Mouse (Mus musculus) heart, embryonic 15.5 days (tissue): Measurements from ENCODE around the gene C1galt1. TPM values are rescaled to one million over a fixed set of nuclear protein-coding genes. Genes with fewer than 3 reads are reported as not detected.

ENCODE experiments used
- ATAC-seq: fragments of 200-750 bp; cut with Nextera tagmentation; replicated peaks from 2 replicates; pipeline ENCODE4 v1.8.0; 2017; ENCODE audit warnings: low read depth, moderate TSS enrichment; ENCODE audit not compliant: insufficient number of reproducible peaks, insufficient read depth, low FRiP score
- H3K27ac ChIP-seq: fragments of 300-500 bp; sonication (generic); 2 replicates; pipeline ENCODE4 v1.5.1; 2015; ENCODE audit warnings: mild to moderate bottlenecking, inconsistent platforms
- H3K27me3 ChIP-seq: fragments of 300-500 bp; sonication (generic); 2 replicates; pipeline ENCODE4 v1.6.1; 2015; ENCODE audit warnings: inconsistent platforms
- H3K36me3 ChIP-seq: fragments of 300-500 bp; sonication (generic); 2 replicates; pipeline ENCODE4 v1.6.1; 2015; ENCODE audit warnings: mild to moderate bottlenecking, inconsistent platforms
- H3K4me1 ChIP-seq: fragments of 300-500 bp; sonication (generic); replicated peaks from 2 replicates; pipeline ENCODE4 v1.6.1; 2015; ENCODE audit warnings: inconsistent platforms
- H3K4me2 ChIP-seq: fragments of 300-500 bp; sonication (generic); 2 replicates; pipeline ENCODE4 v1.6.1; 2015; ENCODE audit warnings: inconsistent platforms, mild to moderate bottlenecking, moderate library complexity
- H3K4me3 ChIP-seq: fragments of 300-500 bp; sonication (generic); 2 replicates; pipeline ENCODE4 v1.5.1; 2015; ENCODE audit warnings: mild to moderate bottlenecking, inconsistent platforms
- H3K9ac ChIP-seq: fragments of 300-500 bp; sonication (generic); 2 replicates; pipeline ENCODE4 v1.6.1; 2015; ENCODE audit warnings: mild to moderate bottlenecking, inconsistent platforms
- H3K9me3 ChIP-seq: fragments of 300-500 bp; sonication (generic); replicated peaks from 2 replicates; pipeline ENCODE4 v1.6.1; 2016; ENCODE audit warnings: inconsistent platforms
- WGBS: fragments of 180-500 bp; shearing (Covaris S2); methylation state at CpG from one replicate; pipeline ENCODE4 v1.1.7; 2015; ENCODE audit warnings: mixed read lengths; 5-methylcytosine and 5-hydroxymethylcytosine counted together
- polyA plus RNA-seq: library from polyadenylated mRNA; unstranded; fragments of >200 nt; fragmentation: Nextera tagmentation; extraction: Ambion mirVana; gene quantifications from 2 replicates; pipeline ENCODE4 v1.2.1, GENCODE M21; 2015

C1galt1 gene
- 3.0 and 3.1 TPM in 2 replicates for polyA plus RNA-seq

DNA sequence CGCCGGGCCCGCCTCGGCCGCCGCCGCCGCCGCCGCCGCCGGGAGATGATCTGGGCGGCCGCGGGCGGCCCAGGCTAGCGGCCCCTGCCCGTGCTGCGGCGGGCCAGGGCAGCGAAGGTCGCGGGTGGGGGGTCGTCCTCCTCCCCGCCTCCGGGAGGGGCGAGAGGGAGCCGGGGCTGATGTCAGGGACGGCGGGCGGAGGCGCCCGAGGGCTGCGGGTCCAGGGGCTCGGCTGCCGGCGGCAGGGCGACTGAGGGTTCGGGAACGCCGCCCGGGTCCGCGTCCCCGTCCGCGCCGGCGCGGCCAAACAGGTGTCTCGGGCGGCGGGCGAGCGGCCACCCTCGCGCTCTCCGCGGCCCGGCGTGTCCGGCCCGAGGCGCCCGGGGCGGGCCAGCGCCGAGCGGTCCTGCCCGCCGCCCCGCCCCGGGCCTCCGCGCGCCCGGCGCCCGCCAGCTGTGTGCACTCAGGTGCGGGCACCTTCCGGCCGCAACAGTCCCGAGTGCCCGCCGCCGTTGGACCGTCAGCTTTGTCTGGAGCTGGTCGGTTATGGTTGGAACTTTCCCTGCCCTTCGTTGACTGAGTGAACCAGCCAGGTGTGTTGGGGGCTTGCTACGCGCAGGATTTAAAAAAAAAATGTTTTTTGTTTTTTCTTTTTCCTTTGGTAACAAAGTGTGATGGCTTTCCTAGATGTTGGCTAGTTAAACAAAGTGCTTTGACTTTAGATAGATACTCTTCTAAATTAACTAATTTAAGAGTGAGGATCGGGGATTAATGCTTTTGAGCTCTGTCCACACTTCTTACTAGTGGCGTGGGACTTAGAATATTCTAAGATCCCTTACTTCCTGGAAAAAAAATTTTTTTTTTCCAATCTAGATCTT, at the start of gene C1galt1:
Gene C1galt1, plus strand, starts transcription at position 41 of the 878 bp plus-strand sequence.
- Histone ChIP-seq H3K27ac (peak within 1 kb of the TSS; percentile 96), H3K36me3 (no peaks in the 10 kb centered on the region), H3K4me2 (peak within 1 kb of the TSS; percentile 65), H3K4me3 (peak within 1 kb of the TSS; percentile 78), H3K4me1 (peaks cover 21% of the 10 kb centered on the region), H3K9ac (peak within 1 kb of the TSS; percentile 93), H3K9me3 (no peaks in the 10 kb centered on the region), H3K27me3 (no peaks in the 10 kb centered on the region)
- peak; percentile 79 for ATAC-seq
- WGBS: under 1% methylated on average over 48 of the region's 93 CpGs

- H3K4me1 ChIP-seq: no peaks in the 10 kb centered on the region
- 64% methylated on average over 6 of the region's 6 CpGs for WGBS
- no peaks in the 10 kb centered on the region for H3K36me3 ChIP-seq
- H3K9ac ChIP-seq: no peak overlapping the region
- no peaks in the 10 kb centered on the region for H3K9me3 ChIP-seq
- ATAC-seq: no peak
- no peak overlapping the region for H3K27ac ChIP-seq
- H3K27me3 ChIP-seq: no peaks in the 10 kb centered on the region
- no peak overlapping the region for H3K4me2 ChIP-seq
- no peak overlapping the region for H3K4me3 ChIP-seq
These were observed 44.7 kb upstream of the C1galt1 start for GRCm38 (mm10) chr6:7799969-7800368.

GRCm38 (mm10) chr6:7803765-7804542, 40.7 kb upstream of the C1galt1 start:
- 0 out of 2 replicates have a peak, but pooled peaks have one; percentile 39 for ATAC-seq
- 62% methylated on average over 9 of the region's 9 CpGs for WGBS
- H3K36me3 ChIP-seq: no peaks in the 10 kb centered on the region
- no peak overlapping the region for H3K4me3 ChIP-seq
- no peaks in the 10 kb centered on the region for H3K27me3 ChIP-seq
- H3K27ac ChIP-seq: no peak overlapping the region
- H3K9me3 ChIP-seq: no peaks in the 10 kb centered on the region
- no peaks in the 10 kb centered on the region for H3K4me1 ChIP-seq
- no peak overlapping the region for H3K9ac ChIP-seq
- no peak overlapping the region for H3K4me2 ChIP-seq

DNA sequence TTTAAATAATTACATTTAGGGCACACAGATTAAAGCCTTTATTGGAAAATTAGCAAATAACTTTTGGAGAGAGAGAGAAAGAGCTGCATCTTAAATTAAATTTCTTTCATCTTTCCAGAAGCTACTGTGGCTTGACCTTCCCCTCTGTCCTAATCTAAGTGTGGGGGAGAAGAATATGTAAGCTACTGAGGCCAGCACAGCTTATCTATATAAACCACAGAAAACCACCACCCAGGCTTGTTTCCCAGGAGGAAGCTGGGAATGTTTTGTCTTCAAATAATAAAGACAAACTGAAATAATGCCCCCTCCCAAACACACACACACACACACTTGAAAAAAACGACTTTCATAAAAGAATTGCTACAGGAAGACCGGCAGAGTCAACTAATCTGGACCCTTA, 30.5 kb upstream of the C1galt1 start:
- no peak for ATAC-seq
- H3K9me3 ChIP-seq: no peaks in the 10 kb centered on the region
- H3K27me3 ChIP-seq: no peaks in the 10 kb centered on the region
- no peak overlapping the region for H3K4me2 ChIP-seq
- H3K9ac ChIP-seq: no peak overlapping the region
- no peak overlapping the region for H3K4me3 ChIP-seq
- 26% methylated on average over 2 of the region's 2 CpGs for WGBS
- 0 out of 2 replicates have a peak, but pooled peaks cover 2% of the 10 kb centered on the region for H3K4me1 ChIP-seq
- H3K27ac ChIP-seq: no peak overlapping the region
- H3K36me3 ChIP-seq: no peaks in the 10 kb centered on the region

DNA sequence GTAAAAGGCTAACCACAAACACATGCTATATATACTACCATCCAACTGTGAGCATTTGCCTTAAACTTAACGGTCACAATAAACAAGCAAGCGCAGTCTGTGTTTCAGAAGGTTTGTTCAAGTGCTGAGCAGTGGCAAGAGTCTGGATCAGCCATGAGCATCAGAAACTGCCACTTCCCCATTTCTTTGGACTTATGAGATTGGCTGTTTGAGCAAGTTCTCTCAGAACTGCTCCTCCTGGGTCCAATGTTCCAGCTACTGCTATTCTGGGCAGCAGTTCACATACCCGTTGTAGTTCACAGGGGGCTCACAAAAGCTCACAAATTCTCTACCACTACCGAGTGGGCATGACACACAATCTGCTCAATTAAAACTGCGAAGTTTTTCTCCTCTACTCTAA, 28.4 kb upstream of the C1galt1 start:
- 84% methylated on average over 5 of the region's 5 CpGs for whole genome bisulfite sequencing
- H3K36me3 ChIP-seq: no peaks in the 10 kb centered on the region
- no peak overlapping the region for H3K27ac ChIP-seq
- no peak overlapping the region for H3K9ac ChIP-seq
- no peak overlapping the region for H3K4me2 ChIP-seq
- no peaks in the 10 kb centered on the region for H3K4me1 ChIP-seq
- H3K27me3 ChIP-seq: no peaks in the 10 kb centered on the region
- ATAC-seq: no peak
- H3K9me3 ChIP-seq: no peaks in the 10 kb centered on the region
- no peak overlapping the region for H3K4me3 ChIP-seq

DNA sequence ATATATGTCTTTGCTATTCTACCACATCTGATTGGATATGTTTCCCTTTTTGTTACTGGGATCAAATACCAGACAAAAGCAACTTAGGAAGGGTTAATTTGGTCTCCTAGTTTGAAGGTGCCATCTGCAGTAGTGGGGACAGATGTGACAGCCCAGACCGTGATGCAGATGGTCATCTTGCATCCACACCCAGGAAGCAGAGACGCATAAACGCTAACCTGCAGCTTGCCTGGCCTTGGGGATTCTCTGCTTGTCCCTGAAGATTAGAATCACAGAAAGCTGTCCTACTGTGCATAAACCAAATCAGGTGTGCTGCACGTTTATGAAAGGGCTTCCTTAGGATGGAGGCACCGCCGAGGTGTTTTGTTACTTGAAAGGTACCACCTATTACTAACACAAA, 22.0 kb upstream of the C1galt1 start:
- no peaks in the 10 kb centered on the region for H3K4me1 ChIP-seq
- H3K9me3 ChIP-seq: no peaks in the 10 kb centered on the region
- H3K36me3 ChIP-seq: no peaks in the 10 kb centered on the region
- ATAC-seq: no peak
- 57% methylated on average over 6 of the region's 6 CpGs for WGBS
- H3K4me2 ChIP-seq: no peak overlapping the region
- H3K27me3 ChIP-seq: no peaks in the 10 kb centered on the region
- no peak overlapping the region for H3K27ac ChIP-seq
- H3K4me3 ChIP-seq: no peak overlapping the region
- H3K9ac ChIP-seq: no peak overlapping the region

- no peak overlapping the region for H3K4me2 ChIP-seq
These were observed 13.8 kb upstream of the C1galt1 start for GRCm38 (mm10) chr6:7830793-7831192.

DNA sequence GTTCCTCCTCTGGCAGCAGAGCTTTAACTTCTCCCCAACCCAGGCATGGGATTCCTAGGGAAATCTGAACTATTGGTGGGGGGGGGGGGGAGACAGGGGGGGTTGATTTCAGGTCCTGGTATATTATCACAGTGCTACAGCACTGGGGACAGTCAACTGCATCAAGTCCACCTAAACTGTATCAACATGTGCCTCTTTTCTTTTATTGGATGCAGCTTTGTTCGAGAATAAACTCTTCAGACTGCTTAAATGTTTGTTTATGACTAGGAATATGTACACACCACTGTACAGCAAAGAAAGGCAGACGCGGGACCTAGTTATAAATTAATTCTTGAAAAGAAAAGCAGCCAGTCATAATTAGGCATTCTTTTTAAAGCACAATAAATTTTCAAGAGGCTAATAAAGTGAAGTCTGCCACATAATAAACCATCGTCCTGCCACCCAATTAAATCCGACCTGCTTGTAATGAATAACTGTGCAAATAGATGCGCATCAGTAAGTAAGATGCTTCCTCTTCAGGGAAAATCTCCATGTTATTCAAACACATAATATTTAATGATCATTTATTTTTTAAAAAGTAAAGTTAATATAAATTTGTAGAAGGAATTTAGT, 12.0 kb upstream of the C1galt1 start:
- no peaks in the 10 kb centered on the region for H3K4me1 ChIP-seq
- ATAC-seq: no peak
- WGBS: 81% methylated on average over 6 of the region's 6 CpGs

More at GRCm38 (mm10) chr6:7830793-7831192, 13.8 kb upstream of the C1galt1 start:
- Histone ChIP-seq H3K9ac (no peak overlapping the region), H3K27ac (no peak overlapping the region), H3K4me3 (no peak overlapping the region), H3K36me3 (no peaks in the 10 kb centered on the region), H3K9me3 (no peaks in the 10 kb centered on the region), H3K27me3 (no peaks in the 10 kb centered on the region), H3K4me1 (no peaks in the 10 kb centered on the region)
- ATAC-seq: no peak
- 71% methylated on average over 8 of the region's 8 CpGs for WGBS

DNA sequence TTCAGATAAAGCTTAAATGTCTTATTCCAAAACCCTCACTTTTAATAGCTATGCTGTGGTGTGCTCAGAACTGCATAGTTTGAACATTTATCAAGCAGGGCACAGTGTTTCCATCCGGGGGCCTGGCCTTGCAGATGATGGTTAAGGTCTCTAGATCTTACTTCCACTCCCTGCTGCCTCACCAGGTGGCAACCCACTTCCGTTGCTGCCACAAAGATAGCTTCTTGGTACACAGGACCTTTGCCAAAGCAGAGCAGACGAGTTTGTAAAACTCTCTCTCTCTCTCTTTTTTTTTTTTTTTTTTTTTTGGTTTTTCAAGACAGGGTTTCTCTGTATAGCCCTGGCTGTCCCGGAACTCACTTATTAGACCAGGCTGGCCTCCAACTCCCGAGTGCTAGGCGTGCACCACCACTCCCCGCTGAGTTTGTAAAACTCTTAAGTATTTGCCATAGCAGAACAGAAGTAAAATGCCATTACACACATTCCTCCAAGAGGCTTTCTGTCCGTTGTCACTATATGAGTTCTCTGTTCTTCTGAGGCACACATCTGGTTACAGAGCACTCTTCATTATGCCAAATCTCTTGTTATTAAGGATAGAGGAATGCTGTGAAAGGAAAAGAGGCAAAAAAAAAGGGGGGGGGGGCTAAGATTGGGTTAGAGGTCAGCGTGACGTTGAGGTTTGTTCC, 773 bp upstream of the C1galt1 start:
- H3K36me3 ChIP-seq: no peaks in the 10 kb centered on the region
- WGBS: 62% methylated on average over 10 of the region's 10 CpGs
- H3K27ac ChIP-seq: peak overlapping the region; percentile 96
- H3K9ac ChIP-seq: peak overlapping the region; percentile 24; the same call in 1 of the 2 replicates
- H3K4me2 ChIP-seq: peak overlapping the region; percentile 65
- no peaks in the 10 kb centered on the region for H3K27me3 ChIP-seq
- ATAC-seq: no peak
- H3K4me3 ChIP-seq: peak overlapping the region; percentile 78
- H3K9me3 ChIP-seq: no peaks in the 10 kb centered on the region
- H3K4me1 ChIP-seq: peaks cover 20% of the 10 kb centered on the region

More for the DNA sequence above, 12.0 kb upstream of the C1galt1 start:
- H3K27me3 ChIP-seq: no peaks in the 10 kb centered on the region
- no peak overlapping the region for H3K4me2 ChIP-seq
- H3K36me3 ChIP-seq: no peaks in the 10 kb centered on the region
- H3K9me3 ChIP-seq: no peaks in the 10 kb centered on the region
- no peak overlapping the region for H3K27ac ChIP-seq
- no peak overlapping the region for H3K4me3 ChIP-seq
- no peak overlapping the region for H3K9ac ChIP-seq

- Histone ChIP-seq H3K27ac (peak overlapping the region; percentile 96), H3K9me3 (no peaks in the 10 kb centered on the region), H3K4me3 (peak overlapping the region; percentile 78), H3K36me3 (no peaks in the 10 kb centered on the region), H3K4me1 (peaks cover 21% of the 10 kb centered on the region), H3K9ac (peak overlapping the region; percentile 93), H3K27me3 (no peaks in the 10 kb centered on the region), H3K4me2 (peak overlapping the region; percentile 65)
- WGBS: under 1% methylated on average over 33 of the region's 33 CpGs
- peak; percentile 98 for ATAC-seq
These were observed 235 bp upstream of the C1galt1 start for GRCm38 (mm10) chr6:7844412-7844801.

- H3K4me3 ChIP-seq: peak overlapping the region; percentile 78
- no peaks in the 10 kb centered on the region for H3K9me3 ChIP-seq
- ATAC-seq: no peak
- H3K27me3 ChIP-seq: no peaks in the 10 kb centered on the region
- H3K4me2 ChIP-seq: peak overlapping the region; percentile 65
- H3K27ac ChIP-seq: peak overlapping the region; percentile 96
- H3K36me3 ChIP-seq: no peaks in the 10 kb centered on the region
- H3K4me1 ChIP-seq: peaks cover 25% of the 10 kb centered on the region
- WGBS: 6% methylated on average over 6 of the region's 6 CpGs
- H3K9ac ChIP-seq: peak overlapping the region; percentile 93
These were observed 1.0 kb downstream of the C1galt1 start for GRCm38 (mm10) chr6:7845680-7846017.
